Mouse (Mus musculus) leukemia stem cell, adult 10-12 weeks (primary cell): ENCODE results near the gene Hmx3. TPM values are rescaled to one million over a fixed set of nuclear protein-coding genes. Genes with fewer than 3 reads are reported as not detected.

Experiments
- polyA plus RNA-seq: library from polyadenylated mRNA; stranded (reverse); fragments of >175 nt; gene quantifications from 2 replicates; pipeline ENCODE4 v1.2.3, GENCODE M21; 2012; ENCODE audit warnings: low replicate concordance

Gene Hmx3
- polyA plus RNA-seq = not detected in 2 replicates

DNA sequence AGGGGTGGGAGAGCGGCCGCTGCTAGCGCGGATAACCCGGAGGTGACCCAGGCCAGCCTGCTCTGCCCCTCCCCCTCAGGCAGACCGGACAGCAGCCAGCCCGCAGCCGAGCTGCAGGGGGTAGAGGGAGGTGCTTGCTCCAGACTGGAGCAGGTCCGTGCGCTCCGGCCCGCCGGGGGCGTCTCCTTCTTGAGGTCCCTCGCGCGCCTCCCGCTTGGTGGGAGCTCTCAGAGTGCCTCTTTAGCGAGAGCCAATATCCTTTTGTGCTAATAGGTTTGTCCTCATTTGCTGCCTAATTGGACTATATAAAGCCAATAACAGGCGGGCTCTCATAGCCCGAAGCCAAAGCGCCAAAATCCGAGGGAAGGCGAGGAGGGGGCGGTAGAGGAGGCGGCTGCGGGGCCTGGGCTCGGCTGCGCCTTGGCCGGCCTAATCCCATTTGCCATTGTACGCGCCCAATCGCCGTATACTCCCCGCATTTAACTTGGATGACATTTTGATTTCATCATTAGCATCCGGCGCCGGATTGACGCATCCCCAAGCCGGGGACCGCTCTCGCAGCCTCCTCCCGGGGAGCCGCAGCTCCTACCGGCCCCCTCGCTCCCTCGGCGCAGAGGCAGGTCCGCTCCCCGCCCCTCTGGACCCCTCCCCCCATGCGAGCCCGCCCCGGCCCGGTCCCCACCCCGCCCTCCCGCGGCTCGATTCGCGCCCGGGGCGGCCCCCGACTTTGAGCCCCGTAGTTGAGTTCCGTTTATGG lies at the start of gene Hmx3:
Hmx3 (plus strand) TSS at position 753 of the 757 bp plus-strand sequence.

DNA sequence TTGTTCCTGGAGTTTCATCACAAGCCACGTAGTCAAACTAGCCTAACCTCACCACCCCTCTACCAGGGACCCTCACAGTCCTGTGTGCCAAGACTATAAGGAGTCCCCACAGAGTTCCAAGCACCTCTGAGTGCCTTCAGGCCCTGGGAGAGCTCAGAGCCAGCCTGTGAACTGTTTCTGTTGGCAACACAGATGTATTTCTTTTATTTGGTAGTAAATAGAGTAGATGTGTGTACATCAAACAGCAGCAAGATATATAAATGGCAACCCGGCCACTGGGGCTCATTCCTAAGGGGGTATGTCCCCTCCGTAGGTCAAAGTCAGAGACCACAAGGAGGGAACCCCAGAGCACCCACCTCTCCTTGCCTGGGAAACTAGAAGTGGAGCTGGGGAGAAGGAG lies 5.8 kb downstream of the Hmx3 start, which contains the start of gene Hmx2:
Hmx2 (plus strand) TSS at position 301 of the 400 bp plus-strand sequence.

GRCm38 (mm10) chr7:131559986-131560696 lies 17.5 kb downstream of the Hmx3 start, which contains the start of gene Bub3:
TSS of gene Bub3 (plus strand) at chr7:131560222.

Other genes starting within 250 kb of the Hmx3 start
- not detected in 2 replicates for gene Cuzd1, start 220.6 kb upstream of the Hmx3 start, polyA plus RNA-seq
- not detected in 2 replicates for gene Fam24b, start 213.4 kb upstream of the Hmx3 start, polyA plus RNA-seq
- not detected in 2 replicates for gene Fam24a, start 209.0 kb upstream of the Hmx3 start, polyA plus RNA-seq
- 14.2 and 14.3 TPM in 2 replicates for gene 2310057M21Rik, start 180.1 kb upstream of the Hmx3 start, polyA plus RNA-seq
- 13.3 and 14.2 TPM in 2 replicates for gene Pstk, start 171.7 kb upstream of the Hmx3 start, polyA plus RNA-seq
- 3.1 and 21.8 TPM in 2 replicates for gene Ikzf5, start 132.3 kb upstream of the Hmx3 start, polyA plus RNA-seq
- gene Acadsb, start 132.3 kb upstream of the Hmx3 start, polyA plus RNA-seq = 0.64 and 3.5 TPM in 2 replicates
- 0.69 TPM in 1 of 2 replicates, not detected in the other for gene Hmx2, start 5.9 kb downstream of the Hmx3 start, polyA plus RNA-seq
- 29.9 and 30.3 TPM in 2 replicates for gene Bub3, start 17.4 kb downstream of the Hmx3 start, polyA plus RNA-seq